Mouse (Mus musculus) stomach, embryonic 15.5 days (tissue): ENCODE data around the gene Fosl1. TPM values are rescaled to one million over a fixed set of nuclear protein-coding genes. Genes with fewer than 3 reads are reported as not detected.

Experiments used
- ATAC-seq: fragments of 200-750 bp; cut with Nextera tagmentation; 2 replicates; pipeline ENCODE4 v1.8.0; 2017; ENCODE audit warnings: low read depth, moderate number of reproducible peaks, moderate TSS enrichment; ENCODE audit not compliant: insufficient read depth, low FRiP score
- H3K27ac ChIP-seq: fragments of 300-500 bp; sonication (generic); 2 replicates; pipeline ENCODE4 v1.5.1; 2015; ENCODE audit warnings: mild to moderate bottlenecking, inconsistent platforms
- H3K27me3 ChIP-seq: fragments of 300-500 bp; sonication (generic); replicated peaks from 2 replicates; pipeline ENCODE4 v1.6.1; 2015; ENCODE audit warnings: inconsistent platforms
- H3K36me3 ChIP-seq: fragments of 300-500 bp; sonication (generic); 2 replicates; pipeline ENCODE4 v1.6.1; 2015; ENCODE audit warnings: inconsistent platforms
- H3K4me1 ChIP-seq: fragments of 300-500 bp; sonication (generic); 2 replicates; pipeline ENCODE4 v1.6.1; 2015; ENCODE audit warnings: inconsistent platforms
- H3K4me2 ChIP-seq: fragments of 300-500 bp; sonication (generic); 2 replicates; pipeline ENCODE4 v1.6.1; 2015; ENCODE audit warnings: mild to moderate bottlenecking, inconsistent platforms
- H3K4me3 ChIP-seq: fragments of 300-500 bp; sonication (generic); replicated peaks from 2 replicates; pipeline ENCODE4 v1.5.1; 2015; ENCODE audit warnings: inconsistent platforms
- H3K9ac ChIP-seq: fragments of 300-500 bp; sonication (generic); 2 replicates; pipeline ENCODE4 v1.6.1; 2015; ENCODE audit warnings: inconsistent platforms
- H3K9me3 ChIP-seq: fragments of 300-500 bp; sonication (generic); 2 replicates; pipeline ENCODE4 v1.6.1; 2016; ENCODE audit warnings: inconsistent platforms
- WGBS: fragments of 180-500 bp; shearing (Covaris S2); methylation state at CpG from one replicate; pipeline ENCODE4 v1.1.7; 2015; 5-methylcytosine and 5-hydroxymethylcytosine counted together
- polyA plus RNA-seq: library from polyadenylated mRNA; unstranded; fragments of >200 nt; fragmentation: Nextera tagmentation; extraction: Ambion mirVana; gene quantifications from 2 replicates; pipeline ENCODE4 v1.2.1, GENCODE M21; 2015

Fosl1 gene
- polyA plus RNA-seq, 1 experiment from 2014 or later, result not detected

DNA sequence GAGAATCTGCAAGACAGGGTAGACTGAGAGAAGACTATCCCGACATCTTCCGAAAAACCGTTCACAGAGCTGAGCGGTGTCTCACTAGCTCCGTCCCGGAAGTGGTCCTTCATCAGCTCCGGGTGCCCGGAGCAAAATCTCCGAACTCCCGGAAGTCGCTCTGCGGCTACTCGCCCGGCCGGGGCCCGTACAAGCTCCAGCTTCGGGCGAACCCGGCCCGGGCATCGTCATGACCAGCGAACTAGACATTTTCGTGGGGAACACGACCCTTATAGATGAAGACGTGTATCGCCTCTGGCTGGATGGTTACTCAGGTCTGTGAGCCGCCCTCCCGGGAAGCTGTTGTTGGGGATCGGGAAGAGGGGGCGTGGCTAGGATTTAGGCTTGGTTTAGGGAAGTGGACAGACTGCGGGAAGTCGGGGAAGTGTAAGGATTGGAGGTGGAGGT lies 13.1 kb downstream of the Fosl1 start, which contains the start of gene Fibp:
Gene Fibp (plus strand): TSS at position 151 of the 447 bp plus-strand sequence.
- H3K9ac ChIP-seq, result peak within 1 kb of the TSS; percentile 80
- WGBS, result under 1% methylated on average over 32 of the region's 32 CpGs
- H3K27me3 ChIP-seq, result no peaks in the 10 kb centered on the region
- H3K36me3 ChIP-seq, result peaks cover 17% of the 10 kb centered on the region
- ATAC-seq, result peak; percentile 57
- peak within 1 kb of the TSS; percentile 85 for H3K4me3 ChIP-seq
- peaks cover 28% of the 10 kb centered on the region for H3K4me1 ChIP-seq
- peak within 1 kb of the TSS; percentile 78 for H3K27ac ChIP-seq
- H3K4me2 ChIP-seq, result peak within 1 kb of the TSS; percentile 90
- no peaks in the 10 kb centered on the region for H3K9me3 ChIP-seq

DNA sequence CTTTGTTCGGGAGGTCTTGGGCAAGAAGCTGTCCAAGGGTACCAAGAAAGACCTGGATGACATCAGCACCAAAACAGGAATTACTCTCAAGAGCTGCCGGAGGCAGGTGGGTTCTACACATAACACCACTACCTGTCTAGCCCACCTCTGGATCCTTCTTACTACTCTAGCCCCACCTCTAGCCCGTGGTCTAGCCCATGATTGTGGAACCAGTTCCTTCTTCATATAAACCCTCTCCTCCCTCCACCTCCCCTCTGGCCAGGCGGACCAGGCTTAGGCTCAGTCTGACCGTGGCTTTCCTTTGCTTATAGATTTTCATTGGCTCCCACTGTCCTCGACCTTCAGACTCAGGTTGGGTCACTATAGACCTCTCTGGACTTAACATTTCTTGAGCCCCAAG lies 14.1 kb downstream of the Fosl1 start:
- H3K9me3 ChIP-seq, result no peaks in the 10 kb centered on the region
- no peak overlapping the region for H3K27ac ChIP-seq
- H3K9ac ChIP-seq, result peak overlapping the region; percentile 80; the same call in 1 of the 2 replicates
- peak overlapping the region; percentile 90 for H3K4me2 ChIP-seq
- peak overlapping the region; percentile 85 for H3K4me3 ChIP-seq
- peaks cover 26% of the 10 kb centered on the region for H3K36me3 ChIP-seq
- H3K4me1 ChIP-seq, result peaks cover 19% of the 10 kb centered on the region
- ATAC-seq, result no peak
- 86% methylated on average over 6 of the region's 6 CpGs for WGBS
- no peaks in the 10 kb centered on the region for H3K27me3 ChIP-seq

DNA sequence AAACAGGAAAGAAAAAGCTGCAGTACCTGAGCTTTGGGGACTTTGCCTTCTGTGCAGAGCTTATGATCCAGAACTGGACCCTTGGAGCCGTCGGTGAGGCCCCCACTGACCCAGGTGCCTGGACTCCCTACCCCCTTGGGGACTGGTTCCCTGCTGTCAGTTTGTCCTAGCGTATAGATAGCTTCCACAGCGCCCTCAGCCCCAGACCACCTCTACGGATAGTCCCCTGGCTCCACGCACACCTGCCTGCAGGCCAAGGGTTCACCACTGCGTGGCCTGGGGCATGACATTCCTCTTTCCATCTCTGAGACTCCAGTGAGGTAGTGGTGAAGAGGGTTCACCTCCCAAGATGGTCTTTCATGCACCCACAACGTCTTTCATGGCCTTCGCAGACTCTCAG lies 15.9 kb downstream of the Fosl1 start:
- Histone ChIP-seq H3K4me3 (no peak overlapping the region), H3K4me2 (no peak overlapping the region), H3K9me3 (no peaks in the 10 kb centered on the region), H3K27me3 (no peaks in the 10 kb centered on the region), H3K9ac (no peak overlapping the region), H3K27ac (no peak overlapping the region), H3K4me1 (peaks cover 14% of the 10 kb centered on the region), H3K36me3 (peaks cover 34% of the 10 kb centered on the region)
- 88% methylated on average over 9 of the region's 9 CpGs for WGBS
- ATAC-seq, result no peak

DNA sequence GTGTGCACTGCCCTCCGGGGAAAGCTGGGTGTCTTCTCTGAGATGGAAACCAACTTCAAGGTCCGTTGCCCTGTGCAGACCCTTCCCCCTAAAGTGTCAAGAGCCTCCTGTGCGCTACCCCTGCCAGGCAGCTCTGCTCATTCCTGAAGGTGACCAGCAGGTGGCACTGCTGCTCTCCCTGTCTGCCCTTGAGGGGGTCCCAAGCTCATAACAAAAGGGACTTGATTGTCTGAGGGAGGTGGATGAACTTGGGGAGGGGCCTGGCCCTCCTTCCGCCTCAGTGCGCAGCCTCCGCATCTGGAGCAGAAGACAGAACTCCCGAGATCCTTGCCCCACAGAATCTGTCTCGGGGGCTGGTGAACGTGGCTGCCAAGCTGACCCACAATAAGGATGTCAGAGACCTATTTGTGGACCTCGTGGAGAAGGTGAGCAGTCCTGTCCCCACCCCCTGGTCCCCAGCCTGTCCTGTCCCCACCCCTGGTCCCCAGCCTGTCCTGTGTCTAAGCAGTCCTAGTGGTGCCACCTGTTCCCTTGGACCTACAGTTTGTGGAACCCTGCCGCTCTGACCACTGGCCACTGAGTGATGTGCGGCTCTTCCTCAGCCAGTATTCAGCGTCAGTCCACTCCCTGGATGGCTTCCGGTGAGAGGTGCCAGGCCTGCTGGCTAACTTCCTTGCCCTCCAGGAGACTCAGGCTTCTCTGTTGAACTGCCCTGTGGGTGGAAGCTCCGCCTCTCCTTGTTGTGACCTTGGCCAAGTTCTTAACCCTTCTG lies 16.6 kb downstream of the Fosl1 start:
- Histone ChIP-seq H3K36me3 (peaks cover 34% of the 10 kb centered on the region), H3K9ac (0 out of 2 replicates have a peak overlapping the region, but pooled peaks have one; percentile 2), H3K27ac (peak overlapping the region; percentile 28; the same call in 1 of the 2 replicates)

DNA sequence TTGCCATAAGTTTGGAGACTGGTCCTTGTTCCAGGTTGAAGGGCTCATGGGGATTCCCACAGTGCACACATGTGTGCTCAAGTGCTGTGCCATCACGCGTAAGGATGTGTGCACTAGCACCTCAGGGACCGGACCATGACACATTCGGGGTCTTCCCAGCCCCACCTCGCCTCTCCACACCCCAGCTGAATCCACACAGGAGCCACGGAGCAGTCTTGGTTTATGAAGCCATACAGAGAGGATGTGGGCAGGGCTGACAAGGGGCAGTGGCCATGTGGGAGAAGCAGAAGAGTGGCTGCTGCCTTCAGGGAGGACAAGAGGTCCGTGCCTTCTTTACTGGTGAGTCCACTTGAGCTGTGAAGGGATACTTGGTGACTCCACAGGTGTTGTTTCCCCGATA lies 17.7 kb downstream of the Fosl1 start:
- WGBS, result 94% methylated on average over 8 of the region's 8 CpGs
- Histone ChIP-seq H3K9ac (no peak overlapping the region), H3K27me3 (no peaks in the 10 kb centered on the region), H3K4me1 (peaks cover 11% of the 10 kb centered on the region), H3K4me2 (no peak overlapping the region), H3K27ac (no peak overlapping the region), H3K4me3 (no peak overlapping the region), H3K36me3 (peaks cover 34% of the 10 kb centered on the region), H3K9me3 (no peaks in the 10 kb centered on the region)
- ATAC-seq, result no peak

More for the DNA sequence above, 16.6 kb downstream of the Fosl1 start:
- Histone ChIP-seq H3K4me1 (peaks cover 11% of the 10 kb centered on the region), H3K4me2 (peak overlapping the region; percentile 35), H3K4me3 (peak overlapping the region; percentile 12; the same call in 1 of the 2 replicates), H3K9me3 (no peaks in the 10 kb centered on the region), H3K27me3 (no peaks in the 10 kb centered on the region)
- ATAC-seq, result peak; percentile 16; the same call in 1 of the 2 replicates
- 38% methylated on average over 15 of the region's 15 CpGs for WGBS

DNA sequence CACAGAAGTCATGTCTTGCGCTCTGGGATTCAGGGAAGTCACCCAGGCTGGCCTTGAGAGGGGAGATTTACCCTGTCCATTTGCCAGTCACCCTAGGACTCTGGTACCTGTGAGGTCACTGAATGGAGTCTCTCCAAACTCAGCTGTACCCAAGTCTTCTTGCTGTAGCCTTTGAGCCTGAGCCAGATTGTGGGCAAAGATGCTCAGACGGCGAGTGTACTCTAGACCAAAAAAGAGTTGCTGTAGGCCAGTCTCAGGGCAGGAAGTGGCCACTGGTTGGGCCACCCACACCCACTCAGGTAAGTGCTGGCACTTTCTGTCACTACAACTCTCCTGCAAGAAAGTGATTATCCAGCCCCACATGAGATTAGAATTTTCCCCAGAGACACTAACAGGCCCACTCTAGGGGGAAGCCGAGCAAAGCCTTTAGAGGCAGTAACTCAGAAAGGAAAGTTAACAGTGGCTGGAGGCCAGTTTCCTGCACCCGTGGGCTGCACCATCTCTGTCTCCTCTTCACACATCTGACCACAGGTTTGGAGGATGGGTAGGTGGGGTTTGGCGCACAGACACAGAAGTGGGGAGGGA lies 19.7 kb downstream of the Fosl1 start:
- H3K9ac ChIP-seq, result no peak overlapping the region

DNA sequence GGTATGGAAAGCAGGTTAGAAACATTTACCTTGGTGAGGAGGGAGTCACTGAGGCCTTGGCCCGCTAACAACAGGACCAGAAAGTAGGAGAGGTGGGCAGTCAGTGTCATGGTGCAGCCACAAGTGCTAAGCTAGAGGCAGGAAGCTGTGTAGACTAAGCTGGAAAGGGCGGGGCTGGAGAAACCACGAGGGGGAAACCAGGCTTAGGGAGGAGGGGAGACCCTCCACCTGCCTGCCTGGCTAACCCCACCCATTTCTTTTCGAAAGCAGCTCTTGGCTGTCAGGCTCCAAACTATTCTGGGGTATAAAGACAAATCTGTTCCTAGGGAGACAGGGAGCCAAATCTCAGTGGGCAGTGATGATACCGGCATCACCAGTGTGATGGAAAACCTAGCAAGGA lies 21.0 kb downstream of the Fosl1 start, which contains the start of gene Ctsw:
Gene Ctsw (minus strand): TSS at position 134 of the 400 bp plus-strand sequence.
- H3K4me3 ChIP-seq, result no peak within 1 kb of the TSS
- H3K4me2 ChIP-seq, result no peak within 1 kb of the TSS
- ATAC-seq, result no peak
- no peak within 1 kb of the TSS for H3K27ac ChIP-seq
- H3K36me3 ChIP-seq, result peaks cover 24% of the 10 kb centered on the region
- no peaks in the 10 kb centered on the region for H3K27me3 ChIP-seq
- no peaks in the 10 kb centered on the region for H3K4me1 ChIP-seq
- no peak within 1 kb of the TSS for H3K9ac ChIP-seq
- no peaks in the 10 kb centered on the region for H3K9me3 ChIP-seq
- 47% methylated on average over 5 of the region's 5 CpGs for WGBS

More for the DNA sequence above, 19.7 kb downstream of the Fosl1 start:
- H3K36me3 ChIP-seq, result peaks cover 34% of the 10 kb centered on the region
- no peak overlapping the region for H3K4me3 ChIP-seq
- H3K4me2 ChIP-seq, result no peak overlapping the region
- no peaks in the 10 kb centered on the region for H3K27me3 ChIP-seq
- ATAC-seq, result no peak
- H3K9me3 ChIP-seq, result no peaks in the 10 kb centered on the region
- no peak overlapping the region for H3K27ac ChIP-seq
- H3K4me1 ChIP-seq, result no peaks in the 10 kb centered on the region
- WGBS, result 87% methylated on average over 6 of the region's 6 CpGs

DNA sequence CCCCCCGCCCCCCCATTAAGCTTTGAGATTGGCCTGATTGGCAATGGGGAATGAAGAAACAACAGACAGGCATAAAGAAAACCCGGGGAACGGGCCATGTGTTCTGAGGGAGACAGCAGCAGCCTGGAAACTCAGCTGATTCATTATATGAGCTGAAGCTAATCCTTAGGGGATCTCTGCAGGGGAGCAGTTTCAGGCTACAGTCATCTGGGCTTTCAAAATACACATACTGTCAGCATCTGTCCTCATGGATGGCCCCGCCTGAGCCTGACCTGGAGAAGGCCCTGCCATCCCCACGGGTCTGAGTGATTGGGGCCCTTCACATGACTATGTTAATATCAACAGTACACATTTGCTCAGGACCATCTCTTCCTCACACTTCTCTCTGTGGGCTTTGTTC lies 24.5 kb downstream of the Fosl1 start:
- H3K27ac ChIP-seq, result no peak overlapping the region
- no peaks in the 10 kb centered on the region for H3K27me3 ChIP-seq
- no peak overlapping the region for H3K9ac ChIP-seq
- peaks cover 3% of the 10 kb centered on the region for H3K36me3 ChIP-seq
- no peak overlapping the region for H3K4me2 ChIP-seq
- peaks cover 23% of the 10 kb centered on the region for H3K4me1 ChIP-seq
- ATAC-seq, result no peak
- no peak overlapping the region for H3K4me3 ChIP-seq
- WGBS, result 48% methylated on average over 5 of the region's 5 CpGs
- H3K9me3 ChIP-seq, result no peaks in the 10 kb centered on the region

DNA sequence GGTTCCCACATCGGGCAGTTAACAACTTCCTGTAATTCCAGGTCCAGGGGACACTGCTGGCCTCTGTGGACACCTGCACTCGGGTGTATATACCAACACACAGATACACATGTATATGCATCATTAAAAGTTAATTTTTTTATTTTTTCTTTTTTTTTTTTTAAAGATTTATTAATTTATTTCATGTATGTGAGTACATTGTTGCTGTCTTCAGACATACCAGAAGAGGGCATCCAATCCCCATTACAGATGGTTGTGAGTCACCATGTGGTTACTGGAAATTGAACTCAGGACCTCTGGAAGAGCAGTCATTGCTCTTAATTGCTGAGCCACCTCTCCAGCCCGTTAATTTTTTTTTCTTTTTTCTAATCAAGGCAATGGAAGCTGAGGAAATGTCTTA lies 25.5 kb downstream of the Fosl1 start:
- Histone ChIP-seq H3K27me3 (no peaks in the 10 kb centered on the region), H3K9me3 (no peaks in the 10 kb centered on the region), H3K4me3 (no peak overlapping the region), H3K27ac (no peak overlapping the region), H3K4me2 (no peak overlapping the region), H3K36me3 (no peaks in the 10 kb centered on the region; the same call in 1 of the 2 replicates), H3K9ac (no peak overlapping the region), H3K4me1 (peaks cover 23% of the 10 kb centered on the region)
- WGBS, result 79% methylated on average over 3 of the region's 3 CpGs
- no peak for ATAC-seq

DNA sequence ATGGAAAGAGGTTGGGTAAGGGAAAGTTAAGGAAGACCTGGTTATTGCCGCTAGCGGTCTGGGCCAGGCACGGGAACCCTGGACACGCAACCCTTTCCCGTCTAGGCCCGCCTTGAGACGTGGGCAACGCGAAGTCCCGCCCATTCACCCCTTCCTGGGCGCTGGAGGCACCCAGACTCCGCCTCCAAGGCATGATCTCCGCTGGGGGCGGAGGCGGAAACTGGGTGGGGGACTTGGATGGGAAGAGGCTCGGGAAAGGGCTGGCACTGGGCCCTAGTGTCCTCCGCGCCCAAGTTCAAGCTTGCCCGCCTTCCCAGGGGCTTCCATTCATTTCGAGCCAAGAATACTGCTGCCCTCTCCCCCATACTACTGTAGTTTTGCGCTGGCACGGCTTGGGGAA lies 26.4 kb downstream of the Fosl1 start, which contains the start of gene Efemp2:
Gene Efemp2 (plus strand): TSS at position 235 of the 400 bp plus-strand sequence.
- H3K36me3 ChIP-seq, result no peaks in the 10 kb centered on the region; the same call in 1 of the 2 replicates
- peak within 1 kb of the TSS; percentile 60 for H3K4me3 ChIP-seq
- H3K9me3 ChIP-seq, result no peaks in the 10 kb centered on the region
- H3K4me2 ChIP-seq, result peak within 1 kb of the TSS; percentile 95
- peak within 1 kb of the TSS; percentile 53 for H3K9ac ChIP-seq
- 2% methylated on average over 22 of the region's 22 CpGs for WGBS
- peaks cover 23% of the 10 kb centered on the region for H3K4me1 ChIP-seq
- H3K27ac ChIP-seq, result peak within 1 kb of the TSS; percentile 84
- no peaks in the 10 kb centered on the region for H3K27me3 ChIP-seq
- ATAC-seq, result peak; percentile 67

DNA sequence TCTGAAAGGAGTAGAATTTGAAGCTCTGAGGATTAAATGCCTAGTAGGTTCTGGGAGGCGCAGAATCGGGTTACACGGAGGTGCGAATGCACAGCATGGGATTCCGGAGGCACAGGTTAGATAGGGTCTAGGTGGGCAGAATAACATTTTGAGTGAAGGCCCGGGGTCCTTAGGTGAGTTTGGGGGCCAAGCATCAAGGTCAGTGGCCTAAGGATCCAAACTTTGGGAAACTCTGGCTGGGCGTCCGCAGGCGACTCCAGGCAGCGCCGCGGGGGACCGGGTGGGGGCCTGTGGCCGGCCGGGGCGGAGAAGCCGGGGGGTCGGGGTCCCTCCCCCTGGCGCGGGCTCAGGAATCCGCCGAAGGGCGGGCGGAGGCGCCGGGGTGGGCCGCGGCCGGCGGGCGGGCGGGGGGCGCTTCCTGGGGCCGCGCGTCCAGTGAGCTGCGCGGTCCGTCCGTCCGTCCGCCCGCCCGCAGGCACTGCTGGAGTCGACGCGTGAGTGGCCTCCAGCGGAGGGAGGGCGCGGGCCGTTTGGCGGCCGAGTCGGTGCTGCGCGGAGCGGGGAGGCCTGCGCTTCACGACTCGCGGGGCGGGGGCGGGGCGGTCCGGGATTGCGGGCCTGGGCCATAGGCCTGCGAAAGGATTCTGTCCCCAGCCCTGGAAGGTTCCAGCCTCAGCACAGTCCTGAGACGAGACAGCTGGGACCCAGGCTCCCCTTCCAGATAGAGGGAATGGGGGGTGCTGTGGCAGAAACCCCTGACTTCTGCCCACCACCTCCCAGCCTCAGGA lies 27.1 kb downstream of the Fosl1 start:
- no peaks in the 10 kb centered on the region for H3K27me3 ChIP-seq
- no peaks in the 10 kb centered on the region for H3K9me3 ChIP-seq
- H3K4me1 ChIP-seq, result peaks cover 23% of the 10 kb centered on the region
- peak overlapping the region; percentile 60 for H3K4me3 ChIP-seq
- peak overlapping the region; percentile 84 for H3K27ac ChIP-seq
- under 1% methylated on average over 46 of the region's 68 CpGs for WGBS
- peak overlapping the region; percentile 95 for H3K4me2 ChIP-seq
- H3K9ac ChIP-seq, result peak overlapping the region; percentile 53
- ATAC-seq, result peak; percentile 75
- no peaks in the 10 kb centered on the region; the same call in none of the 2 replicates for H3K36me3 ChIP-seq
